Mouse (Mus musculus): ENCODE data around the gene Mtch2.
"Not testable (repeated sequence)": the region's sequence is repeated elsewhere in the genome, so short reads cannot be mapped to it uniquely, and the experiment has no call there.

Gene Mtch2

DNA sequence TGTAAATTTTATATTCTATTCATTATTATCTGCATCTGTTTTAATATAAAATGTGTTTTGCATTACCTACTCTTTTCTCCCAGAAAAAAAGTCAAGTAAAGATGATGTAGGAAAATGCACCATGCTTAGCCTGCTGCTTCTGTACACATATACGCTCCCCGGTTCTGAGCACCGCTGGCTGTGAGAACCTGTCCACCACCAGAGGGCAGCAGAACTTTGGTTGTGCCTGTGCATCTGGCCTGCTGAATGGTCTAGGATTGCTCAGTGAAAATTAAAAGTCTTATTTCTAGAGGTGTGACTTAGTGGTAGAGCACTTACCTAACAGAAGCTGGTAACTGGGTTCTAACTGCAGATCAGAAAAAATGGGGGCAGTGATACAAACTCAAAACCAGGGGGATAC lies 19.6 kb downstream of the Mtch2 start:
- DNase-seq, result peak; percentile 70 to 82

- no peak for DNase-seq
These were observed 23.2 kb downstream of the Mtch2 start for GRCm38 (mm10) chr2:90870136-90870601.

DNA sequence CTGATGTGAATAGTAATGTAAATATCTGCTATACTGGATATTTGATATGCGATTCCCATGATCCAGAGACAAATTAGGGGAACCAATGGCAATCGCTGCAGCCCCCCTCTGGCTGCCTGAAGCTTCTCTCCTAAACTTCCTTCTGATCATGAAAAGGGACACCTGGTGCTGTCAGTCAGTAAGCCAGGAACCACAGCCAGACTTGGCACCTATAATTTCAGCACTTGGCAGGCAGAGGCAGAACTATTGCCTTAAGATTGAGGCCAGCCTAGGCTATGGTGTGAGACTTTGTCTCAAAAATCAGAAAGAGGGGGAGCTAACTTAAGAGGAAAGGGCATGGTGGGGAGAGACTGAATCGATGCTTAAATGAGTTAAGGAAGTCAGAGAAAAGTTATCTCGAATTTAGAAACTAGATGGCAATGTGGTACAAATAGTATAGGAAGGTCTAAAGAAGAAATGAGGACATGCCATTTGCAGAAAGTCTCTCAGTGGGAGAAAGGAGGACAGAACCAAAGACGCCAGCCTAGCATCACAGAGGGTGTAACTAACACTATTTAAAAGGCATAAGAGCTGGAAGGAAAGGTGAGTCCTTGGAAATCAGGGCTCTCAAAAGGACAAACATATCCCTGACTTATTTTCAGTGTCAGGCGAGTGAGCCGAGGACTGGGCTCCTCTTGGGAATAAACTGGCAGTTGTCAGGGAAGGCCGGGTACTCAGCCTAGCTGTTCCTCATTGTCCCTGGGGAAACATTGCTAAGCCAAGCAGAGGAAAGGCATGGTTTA lies 24.4 kb downstream of the Mtch2 start:
- DNase-seq, result peak in 1 of 2 experiments; percentile 29

DNA sequence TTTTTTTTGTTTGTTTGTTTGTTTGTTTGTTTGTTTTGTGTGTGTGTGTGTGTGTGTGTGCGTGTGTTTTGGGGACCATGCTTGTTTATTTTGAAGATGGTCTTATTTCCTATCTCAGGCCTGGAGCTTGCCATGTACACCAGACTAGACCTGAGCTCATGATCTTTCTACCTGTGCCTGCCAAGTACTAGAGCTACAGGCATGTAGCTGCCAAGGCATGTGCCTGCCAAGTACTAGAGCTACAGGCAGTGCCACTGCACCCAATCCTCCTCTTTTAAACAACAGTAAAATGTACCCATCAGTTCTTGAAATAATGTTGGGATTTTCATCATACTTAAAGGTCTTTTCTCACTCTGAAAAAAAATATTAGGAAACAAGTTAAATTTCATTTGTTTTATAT lies 27.1 kb downstream of the Mtch2 start:
- DNase-seq, result no peak

- no peak for DNase-seq
These were observed 28.3 kb downstream of the Mtch2 start for GRCm38 (mm10) chr2:90875239-90875638.

DNA sequence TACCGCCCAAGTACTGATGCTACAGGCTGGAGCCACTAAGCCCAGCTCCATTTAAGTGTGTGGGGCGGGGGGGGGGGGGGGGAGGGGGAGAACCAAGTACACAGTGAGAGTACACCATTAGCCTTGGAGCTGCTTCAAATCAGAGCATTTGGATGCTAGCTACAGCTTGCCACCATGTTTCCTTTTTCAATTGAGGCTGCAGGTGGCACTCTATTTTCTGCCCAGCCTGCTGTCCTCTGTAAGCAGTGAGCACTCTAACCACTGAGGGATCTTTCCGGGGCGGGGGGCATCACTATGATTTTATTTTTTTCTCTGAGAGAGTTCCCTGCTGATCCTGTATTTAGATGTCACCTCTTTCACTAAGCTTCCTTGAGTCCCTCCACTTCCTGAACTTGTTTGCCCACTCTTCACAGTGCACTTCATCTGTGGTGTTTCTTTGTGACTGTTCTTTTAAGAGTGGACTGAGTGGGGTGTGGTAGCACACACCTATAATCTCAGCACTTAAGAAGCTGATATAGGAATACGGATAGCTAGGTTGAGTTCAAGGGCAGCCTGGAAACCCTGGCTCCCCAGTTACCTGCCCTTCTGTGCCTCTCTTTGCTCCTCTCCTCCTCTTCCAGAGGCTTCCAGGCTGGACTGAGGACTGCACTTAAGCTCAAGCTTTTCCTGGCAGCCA lies 30.8 kb downstream of the Mtch2 start:
- no peak for DNase-seq

DNA sequence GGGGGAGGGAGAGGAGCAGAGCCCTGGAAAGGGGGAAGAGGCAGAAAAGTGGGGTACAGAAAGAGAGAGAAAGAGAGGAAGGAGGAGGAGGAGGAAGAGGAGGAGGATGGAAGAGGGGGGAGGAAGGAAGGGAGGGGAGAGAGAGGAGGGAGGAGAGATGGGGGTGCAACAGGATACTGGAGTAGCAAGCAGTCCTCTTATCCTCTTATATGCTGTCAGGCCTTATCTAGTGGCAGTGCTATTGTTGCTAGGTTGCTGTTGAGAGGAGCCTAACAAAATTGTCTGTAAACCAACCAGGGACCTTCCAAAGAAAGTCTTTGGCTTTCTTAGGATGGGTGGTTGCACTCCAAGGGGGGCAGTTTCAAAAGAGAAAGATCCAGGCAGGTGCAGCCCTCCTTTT lies 32.5 kb downstream of the Mtch2 start:
- DNase-seq, result no peak

GRCm38 (mm10) chr2:90880144-90880785 lies 33.3 kb downstream of the Mtch2 start:
- DNase-seq, result no peak

DNA sequence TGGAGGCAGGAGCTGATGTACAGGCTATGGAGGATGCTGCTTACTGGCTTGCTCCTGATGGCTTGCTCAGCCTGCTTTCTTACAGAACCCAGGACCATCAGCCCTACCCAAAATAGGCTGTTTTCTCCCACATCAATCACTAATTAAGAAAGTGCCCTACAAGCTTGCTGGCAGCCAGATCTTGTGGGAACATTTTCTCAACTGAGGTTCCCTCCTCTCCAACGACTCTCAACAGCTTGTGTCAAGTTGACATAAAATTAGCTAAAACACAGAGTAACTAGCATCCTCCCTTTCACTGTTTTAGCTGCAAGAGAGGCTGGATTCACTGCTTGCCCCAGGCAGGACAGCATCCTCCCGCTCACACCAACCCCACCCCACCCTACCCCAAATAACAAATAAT lies 34.9 kb downstream of the Mtch2 start:
- DNase-seq, result no peak

DNA sequence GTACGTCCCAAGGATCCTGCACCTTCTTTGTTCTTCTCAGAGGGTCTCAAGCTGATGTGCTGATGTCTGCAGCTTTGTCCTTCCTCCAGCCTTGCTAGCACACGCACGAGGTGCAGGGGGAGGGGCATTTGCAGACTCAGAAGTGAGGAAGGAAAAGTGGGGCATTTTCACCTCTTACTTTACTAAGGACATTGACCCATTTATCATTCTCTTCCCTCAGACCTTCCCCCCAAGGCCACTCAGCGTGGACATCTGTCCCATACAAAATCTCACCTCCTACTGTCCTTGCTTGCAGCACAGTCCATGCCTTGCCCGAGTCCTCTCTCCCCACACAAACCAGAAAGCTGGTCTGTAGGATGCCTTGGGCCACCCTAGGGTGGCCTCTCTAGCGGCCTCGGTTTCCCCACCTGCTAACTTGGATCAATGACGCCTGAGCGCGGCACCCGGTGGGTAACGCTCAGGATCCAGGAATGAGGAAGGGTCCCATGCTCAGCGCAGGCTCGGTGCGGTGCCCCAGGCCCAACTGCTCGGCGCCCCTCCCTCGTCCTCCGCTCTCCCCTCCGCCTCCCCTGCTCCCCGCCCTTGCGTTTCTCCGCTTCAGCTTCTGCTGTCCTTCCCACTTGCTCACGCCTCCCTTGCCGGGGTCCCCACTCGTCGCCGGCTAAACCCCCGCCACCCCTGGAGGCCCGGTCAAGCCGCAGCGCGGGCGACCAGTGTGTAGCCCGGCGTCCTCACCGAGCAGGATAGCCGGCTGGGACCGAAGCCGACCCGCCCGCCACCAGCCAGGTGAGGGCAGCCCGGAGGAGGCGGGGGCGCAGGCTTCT lies 38.5 kb downstream of the Mtch2 start, which contains the start of gene C1qtnf4:
TSS of gene C1qtnf4 (plus strand) at position 643 of the 824 bp plus-strand sequence.
- DNase-seq, result no peak

DNA sequence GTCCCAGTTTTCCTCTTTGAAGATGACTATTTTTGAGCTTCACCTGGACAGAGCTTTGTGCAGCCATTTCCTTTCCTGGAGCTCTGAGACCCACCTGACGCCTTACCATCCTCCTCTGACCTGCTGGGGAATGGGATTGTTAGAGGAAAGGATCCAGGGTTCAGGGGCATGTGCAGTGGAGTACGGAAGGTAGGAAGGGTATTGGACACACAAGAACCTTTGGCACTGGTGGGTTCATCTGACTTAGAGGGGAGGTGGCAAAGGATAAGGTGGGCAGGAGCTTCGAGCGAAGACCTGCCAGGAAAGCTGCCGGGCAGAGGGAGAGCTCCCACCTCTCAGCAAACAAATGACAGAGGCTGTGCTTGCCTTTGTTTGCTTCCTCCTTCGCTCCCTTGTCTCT lies 39.5 kb downstream of the Mtch2 start:
- DNase-seq, result no peak

DNA sequence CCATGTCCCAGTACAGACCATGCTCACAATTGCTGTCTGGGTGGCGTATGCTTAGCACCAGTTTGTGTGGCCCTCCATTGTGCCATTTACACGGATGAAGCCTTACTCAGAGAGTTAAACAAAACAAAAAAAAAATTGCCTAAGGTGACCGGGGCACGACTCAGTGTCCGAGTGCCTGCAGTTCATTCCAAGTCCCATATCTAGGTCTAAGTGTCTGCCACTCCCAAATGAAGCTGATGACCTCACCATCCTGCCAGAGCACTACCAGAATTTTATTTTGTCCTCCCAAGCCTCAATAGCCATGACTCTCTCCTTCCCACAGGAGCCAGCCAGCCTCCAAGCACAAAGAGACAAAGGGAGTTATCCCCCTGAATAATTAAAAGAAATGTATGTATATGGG lies 40.7 kb downstream of the Mtch2 start:
- no peak for DNase-seq

DNA sequence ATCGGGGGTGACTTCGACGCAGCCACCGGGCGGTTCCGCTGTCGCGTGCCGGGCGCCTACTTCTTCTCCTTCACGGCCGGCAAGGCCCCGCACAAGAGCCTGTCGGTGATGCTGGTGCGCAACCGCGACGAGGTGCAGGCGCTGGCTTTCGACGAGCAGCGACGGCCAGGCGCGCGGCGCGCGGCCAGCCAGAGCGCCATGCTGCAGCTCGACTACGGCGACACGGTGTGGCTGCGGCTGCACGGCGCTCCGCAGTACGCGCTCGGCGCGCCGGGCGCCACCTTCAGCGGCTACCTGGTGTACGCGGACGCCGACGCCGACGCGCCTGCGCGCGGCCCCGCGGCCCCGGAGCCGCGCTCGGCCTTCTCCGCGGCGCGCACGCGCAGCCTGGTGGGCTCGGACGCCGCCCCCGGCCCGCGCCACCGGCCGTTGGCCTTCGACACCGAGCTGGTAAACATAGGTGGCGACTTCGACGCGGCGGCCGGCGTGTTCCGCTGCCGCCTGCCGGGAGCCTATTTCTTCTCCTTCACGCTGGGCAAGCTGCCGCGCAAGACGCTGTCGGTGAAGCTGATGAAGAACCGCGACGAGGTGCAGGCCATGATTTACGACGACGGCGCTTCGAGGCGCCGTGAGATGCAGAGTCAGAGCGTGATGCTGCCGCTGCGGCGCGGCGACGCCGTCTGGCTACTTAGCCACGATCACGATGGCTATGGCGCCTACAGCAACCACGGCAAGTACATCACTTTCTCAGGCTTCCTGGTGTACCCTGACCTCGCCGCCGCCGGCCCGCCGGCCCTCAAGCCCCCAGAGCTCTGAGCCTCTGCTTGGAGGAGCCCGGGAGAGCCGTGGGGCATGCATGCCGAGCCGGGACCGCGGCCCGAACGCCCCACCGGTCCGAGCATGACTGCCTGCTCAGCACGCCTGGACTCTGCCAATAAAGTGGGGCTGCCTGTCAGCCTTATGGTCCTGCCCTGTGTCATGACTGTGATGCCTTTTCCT lies 42.9 kb downstream of the Mtch2 start:
- DNase-seq, result peak; percentile 46 to 50

GRCm38 (mm10) chr2:90893673-90894298 lies 46.8 kb downstream of the Mtch2 start:
- DNase-seq, result no peak

GRCm38 (mm10) chr2:90894299-90894677 lies 47.3 kb downstream of the Mtch2 start:
- not testable (repeated sequence) for DNase-seq

GRCm38 (mm10) chr2:90903398-90903797 lies 56.4 kb downstream of the Mtch2 start:
- no peak for DNase-seq

GRCm38 (mm10) chr2:90904076-90904855 lies 57.3 kb downstream of the Mtch2 start, which contains the start of the genes Kbtbd4 and Ndufs3:
Gene Kbtbd4 (plus strand): TSS chr2:90904740.
Gene Ndufs3 (minus strand): TSS chr2:90904827.
- peak; percentile 87 to 88 for DNase-seq

GRCm38 (mm10) chr2:90904856-90905224 lies 57.9 kb downstream of the Mtch2 start:
- no peak for DNase-seq

DNA sequence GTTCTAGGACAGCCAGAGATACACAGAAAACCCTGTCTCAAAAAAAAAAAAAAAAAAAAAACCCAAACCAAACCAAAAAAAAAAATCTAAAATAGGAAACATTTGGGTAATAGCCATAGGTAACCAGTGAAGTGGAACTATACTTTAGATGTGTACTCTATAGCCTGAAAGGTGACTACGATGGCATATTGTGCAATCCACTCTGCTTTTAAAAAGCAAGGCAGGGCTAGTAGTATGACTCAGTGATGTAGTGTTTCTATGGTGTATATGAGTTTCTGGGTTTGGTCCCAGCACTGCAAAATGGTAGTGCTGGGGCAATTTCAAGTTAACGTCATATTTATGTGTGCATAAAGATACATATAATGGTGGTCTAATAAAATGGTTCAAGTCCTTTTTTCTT lies 59.8 kb downstream of the Mtch2 start:
- no peak for DNase-seq

DNA sequence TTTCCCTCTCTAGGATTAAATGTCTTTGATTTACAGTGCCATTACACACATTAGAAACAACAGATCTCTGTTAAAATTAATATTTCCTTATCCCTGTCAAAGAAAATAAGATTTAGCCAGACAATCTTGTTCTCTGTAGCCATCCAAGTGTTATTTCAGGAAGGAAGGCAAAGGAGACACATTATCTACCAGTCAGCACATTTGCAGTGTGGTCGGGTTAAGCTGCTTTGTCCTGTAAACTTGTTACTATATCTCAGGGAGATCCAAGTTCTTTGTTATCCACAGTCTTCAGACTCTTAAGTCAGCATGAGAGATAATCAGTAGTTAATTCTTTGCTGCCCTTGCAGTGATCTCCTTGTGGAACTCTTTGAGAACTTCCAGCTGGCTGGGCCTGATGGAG lies 63.9 kb downstream of the Mtch2 start:
- no peak for DNase-seq
